In the genomic region with DNA sequence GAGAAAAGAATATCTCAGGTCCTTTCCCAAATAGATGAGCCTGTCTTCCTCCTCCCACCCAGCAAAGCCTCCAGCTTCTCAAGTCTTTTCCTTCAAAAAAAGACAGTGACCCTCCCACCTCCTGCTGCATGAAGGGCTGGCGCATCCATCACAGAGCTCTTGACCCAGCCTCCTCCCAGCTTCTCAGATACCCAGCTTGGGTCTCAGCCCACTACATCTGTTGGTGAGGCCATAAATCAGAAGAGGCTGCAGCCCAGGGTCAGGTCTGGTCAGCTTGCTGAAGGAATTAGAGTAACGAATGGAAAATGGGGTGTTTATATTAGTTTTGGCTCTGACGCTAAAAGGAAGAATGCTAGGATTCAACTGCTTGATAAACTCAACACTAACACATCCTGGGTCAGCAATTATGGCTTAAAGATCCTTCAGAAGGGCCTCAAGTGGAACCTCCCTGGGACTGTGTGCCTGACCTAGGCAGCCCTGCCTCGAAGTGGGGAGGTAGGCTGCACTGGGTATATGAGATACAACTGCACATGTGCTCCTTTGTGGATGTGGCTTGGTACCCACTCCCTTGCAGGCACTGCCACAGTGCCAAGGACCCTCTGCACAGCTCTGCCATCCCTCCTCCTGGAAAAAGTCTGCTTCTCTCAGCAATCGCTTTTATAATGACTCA, we compare ENCODE assay signal across 25 mouse cellular contexts.
DNase-seq lines count a peak whose midpoint lies in the region; ATAC-seq and TF ChIP-seq lines count a peak whose summit lies in the region.
"Had no signal": no experiment of that assay in that cellular context is flagged by ENCODE, and none has a peak within 500 bp of the region (broad histone marks: within the 10 kb centered on the region; RNA-seq: fewer than 3 reads in every experiment).

No protein-coding gene starts in this region.

- no peak for TF ChIP-seq POLR2A in kidney, adult 2 months (IDR thresholded peaks at IDR 0.05; ENCODE audit: low read depth, low read length)

- WGBS in kidney, adult 2 months = 15% methylated on average over 5 of the region's 5 CpGs
- 61% methylated on average over 5 of the region's 5 CpGs for WGBS in liver, embryonic 11.5 days

- no peaks in the 10 kb centered on the region for H3K4me1 ChIP-seq in kidney, adult 2 months (ENCODE audit: control insufficient read depth, insufficient read depth, low read length)
- H3K4me1 ChIP-seq in liver, embryonic 11.5 days (replicated peaks; ENCODE audit: control insufficient read depth, insufficient read depth, low read length) = no peaks in the 10 kb centered on the region
- H3K4me1 ChIP-seq: embryonic facial prominence, embryonic 15.5 days; heart, embryonic 10.5 days; liver, embryonic 13.5 days; midbrain, embryonic 10.5 days had no signal

- H3K27me3 ChIP-seq in kidney, adult 2 months (replicated peaks; ENCODE audit: control insufficient read depth, insufficient read depth, low read length) = no peaks in the 10 kb centered on the region
- peaks cover 7% of the 10 kb centered on the region for H3K27me3 ChIP-seq in liver, embryonic 11.5 days (replicated peaks; ENCODE audit: control insufficient read depth, insufficient read depth, low read length)
- H3K27me3 ChIP-seq: embryonic facial prominence, embryonic 15.5 days; neural tube, embryonic 13.5 days had no signal

- H3K9me3 ChIP-seq in liver, embryonic 11.5 days (ENCODE audit: control insufficient read depth, low read length) = no peaks in the 10 kb centered on the region
- H3K9me3 ChIP-seq: embryonic facial prominence, embryonic 15.5 days; heart, embryonic 10.5 days; limb, embryonic 10.5 days; liver, embryonic 13.5 days; midbrain, embryonic 10.5 days; neural tube, embryonic 13.5 days had no signal

- H3K9ac ChIP-seq in liver, embryonic 11.5 days (ENCODE audit: low read depth, low read length) = no peak overlapping the region
- H3K9ac ChIP-seq: embryonic facial prominence, embryonic 15.5 days; hindbrain, embryonic 14.5 days; liver, embryonic 13.5 days; neural tube, embryonic 13.5 days had no signal

- no peak overlapping the region for H3K4me2 ChIP-seq in liver, embryonic 11.5 days
- H3K4me2 ChIP-seq: embryonic facial prominence, embryonic 15.5 days; hindbrain, embryonic 14.5 days; liver, embryonic 13.5 days; neural tube, embryonic 13.5 days had no signal

- ATAC-seq in liver, embryonic 11.5 days (replicated peaks; ENCODE audit: low FRiP score) = no peak
- no peak for ATAC-seq in inflammation-experienced regulatory T-cells, adult 6 months
- ATAC-seq: forebrain, embryonic 14.5 days; midbrain, embryonic 16.5 days had no signal

- H3K27ac ChIP-seq in kidney, adult 2 months (ENCODE audit: insufficient read depth, low read depth, low read length) = no peak overlapping the region
- no peak overlapping the region for H3K27ac ChIP-seq in liver, embryonic 11.5 days (ENCODE audit: low read depth, low read length)
- H3K27ac ChIP-seq: embryonic facial prominence, embryonic 15.5 days; heart, embryonic 10.5 days; hindbrain, embryonic 14.5 days; left cerebral cortex, adult 2 months; limb, embryonic 10.5 days; liver, embryonic 13.5 days; macrophage; midbrain, embryonic 10.5 days; neural tube, embryonic 13.5 days had no signal

- H3K4me3 ChIP-seq in kidney, adult 2 months (ENCODE audit: insufficient read depth, low read depth, low read length) = no peak overlapping the region
- no peak overlapping the region for H3K4me3 ChIP-seq in liver, embryonic 11.5 days (ENCODE audit: low read depth, low read length)
- H3K4me3 ChIP-seq: embryonic facial prominence, embryonic 15.5 days; heart, embryonic 10.5 days; left cerebral cortex, adult 2 months; limb, embryonic 10.5 days; liver, embryonic 13.5 days; midbrain, embryonic 10.5 days; myocyte; neural tube, embryonic 13.5 days had no signal

- H3K36me3 ChIP-seq in kidney, adult 2 months (ENCODE audit: control insufficient read depth, insufficient read depth, low read length) = no peaks in the 10 kb centered on the region
- no peaks in the 10 kb centered on the region for H3K36me3 ChIP-seq in liver, embryonic 11.5 days (ENCODE audit: control insufficient read depth, insufficient read depth, low read length)
- H3K36me3 ChIP-seq: embryonic facial prominence, embryonic 15.5 days; heart, embryonic 10.5 days; limb, embryonic 10.5 days; liver, embryonic 13.5 days; midbrain, embryonic 10.5 days; neural tube, embryonic 13.5 days had no signal

- peak; percentile 1 for DNase-seq in kidney, adult 2 months
- DNase-seq in kidney, postnatal 10 days = no peak
- peak; percentile 5 for DNase-seq in liver
- no peak for DNase-seq in liver, embryonic 11.5 days (ENCODE audit: low spot score)
- peak; percentile 10 to 45 for DNase-seq in lung, postnatal 4 days
- DNase-seq in lung, postnatal 14 days = no peak
- DNase-seq: cerebellum, adult 18-20 months; cerebellum, postnatal 14 days; heart, postnatal 4 days; liver, embryonic 13.5 days; retina, postnatal 1 day; right cerebral cortex, postnatal 25 days; spleen, adult 18-20 months had no signal

- no peak for TF ChIP-seq CTCF in kidney, adult 2 months (conservative IDR thresholded peaks at IDR 0.05; ENCODE audit: insufficient read depth, insufficient read length, low read depth, low read length)

Comparison
In these comparisons a context has a peak if more than half of its experiments do, and no peak if none do; other contexts are left out.
1. DNase-seq: peak in kidney, adult 2 months (single experiment), liver (single experiment) and lung, postnatal 4 days (2 of 2); none in kidney, postnatal 10 days (single experiment), liver, embryonic 11.5 days (single experiment) and lung, postnatal 14 days (single experiment).